Mouse (Mus musculus) kidney, embryonic 14.5 days (tissue): Measurements from ENCODE around the gene Lca5l. TPM values are rescaled to one million over a fixed set of nuclear protein-coding genes. Genes with fewer than 3 reads are reported as not detected.
"Not testable (repeated sequence)": the region's sequence is repeated elsewhere in the genome, so short reads cannot be mapped to it uniquely, and the experiment has no call there.

Source experiments
- ATAC-seq: fragments of 200-750 bp; cut with Nextera tagmentation; 2 replicates; pipeline ENCODE4 v1.8.0; 2017; ENCODE audit warnings: moderate number of reproducible peaks, mild to moderate bottlenecking, moderate TSS enrichment, moderate library complexity; ENCODE audit not compliant: low FRiP score, low TSS enrichment
- H3K27ac ChIP-seq: fragments of 300-500 bp; sonication (generic); 2 replicates; pipeline ENCODE4 v1.5.1; 2014; ENCODE audit warnings: low read depth, mild to moderate bottlenecking, low read length, moderate library complexity, mixed read lengths
- H3K27me3 ChIP-seq: fragments of 300-500 bp; sonication (generic); 2 replicates; pipeline ENCODE4 v1.6.1; 2014; ENCODE audit warnings: mild to moderate bottlenecking, low read length; ENCODE audit not compliant: control insufficient read depth, insufficient read depth
- H3K36me3 ChIP-seq: fragments of 300-500 bp; sonication (generic); 2 replicates; pipeline ENCODE4 v1.6.1; 2014; ENCODE audit warnings: low read length, mixed read lengths; ENCODE audit not compliant: control insufficient read depth, insufficient read depth
- H3K4me1 ChIP-seq: fragments of 300-500 bp; sonication (generic); 2 replicates; pipeline ENCODE4 v1.6.1; 2014; ENCODE audit warnings: low read length, mixed read lengths; ENCODE audit not compliant: control insufficient read depth, insufficient read depth
- H3K4me2 ChIP-seq: fragments of 300-500 bp; sonication (generic); replicated peaks from 2 replicates; pipeline ENCODE4 v1.6.1; 2014; ENCODE audit warnings: low read depth, mild to moderate bottlenecking, low read length
- H3K4me3 ChIP-seq: fragments of 300-500 bp; sonication (generic); 2 replicates; pipeline ENCODE4 v1.5.1; 2014; ENCODE audit warnings: mild to moderate bottlenecking, low read length
- H3K9ac ChIP-seq: fragments of 300-500 bp; sonication (generic); 2 replicates; pipeline ENCODE4 v1.6.1; 2014; ENCODE audit warnings: low read depth, mild to moderate bottlenecking, low read length, moderate library complexity
- H3K9me3 ChIP-seq: fragments of 300-500 bp; sonication (generic); 2 replicates; pipeline ENCODE4 v1.6.1; 2016; ENCODE audit warnings: low read length; ENCODE audit not compliant: control insufficient read depth
- WGBS: fragments of 180-500 bp; shearing (Covaris S2); extraction: QIAGEN DNeasy Blood & Tissue Kit; methylation state at CpG from one replicate; pipeline ENCODE4 v1.1.7; 2014; 5-methylcytosine and 5-hydroxymethylcytosine counted together
- polyA plus RNA-seq: library from polyadenylated mRNA; unstranded; fragments of >200 nt; fragmentation: Nextera tagmentation; extraction: Ambion mirVana; gene quantifications from 2 replicates; pipeline ENCODE4 v1.2.1, GENCODE M21; 2014

The Lca5l gene
- polyA plus RNA-seq, 1 experiment from 2014 or later: 1.5 TPM

DNA sequence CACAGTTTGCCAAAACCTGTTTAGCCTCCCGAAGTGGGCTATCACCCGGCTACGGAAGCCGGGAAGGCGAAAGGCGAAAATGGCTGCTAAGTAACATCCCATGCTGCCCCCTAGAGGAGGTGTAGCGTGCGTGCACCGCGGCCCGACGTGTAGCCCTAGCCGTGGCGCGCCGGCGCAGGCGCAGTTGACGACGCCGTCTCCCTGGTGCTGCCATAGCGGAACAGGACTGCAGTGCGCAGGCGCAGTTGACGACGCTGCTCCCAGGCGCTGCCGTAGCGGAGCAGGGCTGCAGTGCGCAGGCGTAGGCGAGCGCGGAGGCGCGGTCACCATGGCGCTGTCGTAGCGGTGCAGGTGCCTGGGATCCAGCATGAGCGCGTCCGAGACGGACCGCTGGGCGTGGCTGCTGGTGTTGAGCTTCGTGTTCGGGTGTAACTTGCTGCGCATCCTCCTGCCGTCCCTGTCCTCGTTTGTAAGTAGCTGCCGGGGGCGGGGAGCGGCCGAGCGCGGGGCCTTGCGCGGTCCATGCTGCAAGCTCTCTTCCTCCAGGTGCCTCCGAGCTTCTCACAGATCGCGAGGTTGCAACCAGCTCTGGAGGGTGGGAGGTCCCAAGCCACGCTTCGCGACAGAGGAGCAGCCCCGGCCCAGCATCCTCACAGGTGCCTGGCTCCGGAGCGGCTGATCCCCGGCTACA is 46.8 kb downstream of the Lca5l start, which contains the start of gene Wrb:
Wrb (plus strand) TSS at position 298 of the 691 bp plus-strand sequence.
- peak; percentile 97 for ATAC-seq
- Histone ChIP-seq H3K4me1 (peaks cover 11% of the 10 kb centered on the region; the same call in 1 of the 2 replicates), H3K9ac (peak within 1 kb of the TSS; percentile 73), H3K27ac (no peak within 1 kb of the TSS), H3K9me3 (peaks cover 4% of the 10 kb centered on the region; the same call in 1 of the 2 replicates), H3K27me3 (no peaks in the 10 kb centered on the region), H3K4me2 (peak within 1 kb of the TSS; percentile 58), H3K36me3 (no peaks in the 10 kb centered on the region), H3K4me3 (peak within 1 kb of the TSS; percentile 85)
- WGBS: under 1% methylated on average over 68 of the region's 68 CpGs

DNA sequence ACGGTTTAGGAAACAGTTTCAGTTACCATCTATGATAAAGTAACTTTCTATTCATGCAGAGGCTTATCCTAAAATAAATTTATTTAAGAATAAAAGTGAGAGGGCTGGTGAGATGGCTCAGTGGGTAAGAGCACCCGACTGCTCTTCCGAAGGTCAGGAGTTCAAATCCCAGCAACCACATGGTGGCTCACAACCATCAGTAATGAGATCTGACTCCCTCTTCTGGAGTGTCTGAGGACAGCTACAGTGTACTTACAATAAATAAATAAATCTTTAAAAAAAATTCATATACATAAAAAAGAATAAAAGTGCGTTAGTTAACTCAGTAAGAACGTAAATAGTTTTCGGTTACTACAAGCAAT is 47.3 kb downstream of the Lca5l start:
- H3K27ac ChIP-seq, H3K36me3 ChIP-seq, H3K9me3 ChIP-seq, H3K9ac ChIP-seq, H3K27me3 ChIP-seq, H3K4me2 ChIP-seq: not testable (repeated sequence)
- Histone ChIP-seq H3K4me3 (peak overlapping the region; percentile 85; the same call in 1 of the 2 replicates), H3K4me1 (peaks cover 11% of the 10 kb centered on the region; the same call in 1 of the 2 replicates)
- ATAC-seq: peak; percentile 5; the same call in 1 of the 2 replicates
- WGBS: 26% methylated on average over 6 of the region's 6 CpGs

DNA sequence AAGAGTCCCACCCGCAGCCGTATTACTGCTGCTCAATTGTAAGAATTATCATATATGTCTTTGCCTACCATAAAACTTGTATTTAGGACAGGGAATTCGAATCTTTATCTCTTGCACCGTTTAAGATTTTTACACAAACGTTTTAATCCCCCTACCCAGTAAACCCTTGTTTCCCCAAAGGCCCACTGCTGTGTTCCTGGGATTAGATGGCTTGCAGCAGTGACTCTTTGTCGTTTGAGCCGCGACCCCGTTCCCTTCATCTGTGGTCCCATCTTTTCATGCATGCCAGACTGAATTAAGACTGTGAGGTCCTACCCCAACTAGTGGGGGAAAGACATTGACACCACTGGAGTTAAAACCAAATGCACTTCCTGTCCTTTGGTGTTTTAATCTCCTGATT is 63.6 kb downstream of the Lca5l start:
- Histone ChIP-seq H3K27ac (peak overlapping the region; percentile 91), H3K9ac (peak overlapping the region; percentile 78), H3K4me1 (peaks cover 16% of the 10 kb centered on the region), H3K4me2 (peak overlapping the region; percentile 77), H3K27me3 (no peaks in the 10 kb centered on the region), H3K4me3 (peak overlapping the region; percentile 98), H3K9me3 (no peaks in the 10 kb centered on the region), H3K36me3 (peaks cover 32% of the 10 kb centered on the region)
- ATAC-seq: no peak
- WGBS: 6% methylated on average over 9 of the region's 9 CpGs

DNA sequence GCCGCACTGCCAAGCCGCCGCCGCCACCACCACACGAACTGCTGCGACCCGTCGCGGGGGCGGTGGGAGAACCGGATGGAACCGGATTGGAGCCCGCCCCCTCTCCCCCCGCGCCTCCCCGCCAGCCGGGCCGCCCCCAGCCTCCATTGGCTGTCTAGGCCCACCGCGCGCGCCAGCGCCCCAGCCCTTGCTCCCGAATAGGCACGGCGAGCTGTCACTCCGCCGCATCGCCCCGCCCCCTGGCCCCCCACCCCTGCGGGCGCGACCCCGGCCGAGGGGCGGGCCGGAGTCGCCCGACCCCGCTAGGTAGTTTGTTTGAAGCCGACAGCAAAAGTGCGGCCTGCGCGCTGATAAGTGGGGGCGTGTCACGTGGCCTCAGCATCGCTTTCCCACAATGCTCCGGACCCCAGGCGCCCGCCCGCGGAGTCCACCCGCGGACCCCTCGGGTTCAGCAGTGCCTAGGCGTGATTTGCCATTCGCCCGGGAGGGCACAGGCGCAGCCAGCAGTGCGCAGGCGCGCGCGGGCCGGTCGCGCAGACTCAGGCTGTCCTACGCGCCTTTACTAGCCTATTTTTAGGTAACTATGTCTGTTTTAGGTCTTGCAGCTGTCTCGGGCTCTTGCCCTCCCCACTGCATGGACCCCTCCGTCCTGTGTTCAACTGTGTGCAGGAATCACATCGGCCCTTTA is 64.3 kb downstream of the Lca5l start, which contains the start of gene Hmgn1:
Hmgn1 (minus strand) TSS at position 73 of the 688 bp plus-strand sequence.
- 0% methylated on average over 45 of the region's 72 CpGs for WGBS
- peak; percentile 98 for ATAC-seq

DNA sequence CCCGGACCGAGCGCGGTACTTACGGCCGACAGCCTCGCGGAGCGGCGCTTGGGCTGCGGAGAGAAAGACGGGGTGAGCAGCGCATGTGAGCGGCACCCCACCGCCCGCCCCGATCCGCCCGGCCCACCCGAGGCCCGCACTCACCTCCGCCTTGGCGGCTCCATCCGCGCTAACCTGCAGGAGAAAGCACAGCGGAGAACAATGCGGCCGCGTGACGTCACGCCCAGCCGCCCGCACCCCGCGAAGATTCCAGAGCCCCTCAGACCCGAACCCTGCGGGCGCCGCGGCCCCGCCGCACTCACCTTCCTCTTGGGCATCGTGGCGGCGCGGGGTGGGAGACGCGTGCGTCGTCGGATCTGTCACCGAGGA is 64.8 kb downstream of the Lca5l start:
- H3K4me1 ChIP-seq: peaks cover 16% of the 10 kb centered on the region
- WGBS: 0% methylated on average over 43 of the region's 52 CpGs

More for the DNA sequence above, 64.3 kb downstream of the Lca5l start, which contains the start of gene Hmgn1:
- Histone ChIP-seq H3K27me3 (no peaks in the 10 kb centered on the region), H3K4me2 (peak within 1 kb of the TSS; percentile 80), H3K9ac (peak within 1 kb of the TSS; percentile 97), H3K36me3 (peaks cover 39% of the 10 kb centered on the region), H3K4me1 (peaks cover 16% of the 10 kb centered on the region), H3K9me3 (no peaks in the 10 kb centered on the region), H3K4me3 (peak within 1 kb of the TSS; percentile 98), H3K27ac (peak within 1 kb of the TSS; percentile 92)

DNA sequence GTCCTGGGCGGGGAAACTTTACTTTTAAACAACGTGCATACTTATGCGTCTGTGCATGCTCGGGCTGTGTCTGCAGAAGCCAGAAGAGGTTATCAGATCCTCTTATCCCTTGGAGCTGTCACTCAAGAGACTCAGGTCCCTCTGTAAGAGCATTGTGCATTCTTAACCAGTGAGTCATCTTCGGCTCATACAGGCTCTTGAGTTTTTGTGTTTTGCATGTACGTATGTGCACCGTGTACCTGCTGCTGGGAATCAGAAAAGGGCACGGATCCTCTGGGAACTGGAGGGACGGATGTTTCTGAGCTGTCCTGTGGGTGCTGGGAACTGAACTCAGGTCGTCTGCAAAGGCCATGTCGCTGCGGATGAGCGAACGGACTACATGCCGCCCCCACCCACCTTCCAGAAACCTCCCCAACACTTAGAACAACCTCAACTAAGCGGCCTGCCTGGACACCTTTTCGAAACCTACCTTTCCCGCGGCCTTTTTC is 65.3 kb downstream of the Lca5l start:
- peak overlapping the region; percentile 98 for H3K4me3 ChIP-seq
- peak overlapping the region; percentile 80 for H3K4me2 ChIP-seq
- no peak for ATAC-seq
- 4% methylated on average over 19 of the region's 19 CpGs for WGBS
- peaks cover 16% of the 10 kb centered on the region for H3K4me1 ChIP-seq
- H3K27ac ChIP-seq: peak overlapping the region; percentile 92
- H3K9ac ChIP-seq: peak overlapping the region; percentile 97
- H3K27me3 ChIP-seq: no peaks in the 10 kb centered on the region
- peaks cover 45% of the 10 kb centered on the region for H3K36me3 ChIP-seq
- no peaks in the 10 kb centered on the region for H3K9me3 ChIP-seq

More for the DNA sequence above, 64.8 kb downstream of the Lca5l start:
- H3K4me2 ChIP-seq: peak overlapping the region; percentile 80
- H3K9ac ChIP-seq: peak overlapping the region; percentile 97
- peak; percentile 75; the same call in 1 of the 2 replicates for ATAC-seq
- H3K4me3 ChIP-seq: peak overlapping the region; percentile 98
- peak overlapping the region; percentile 92 for H3K27ac ChIP-seq
- H3K27me3 ChIP-seq: no peaks in the 10 kb centered on the region
- peaks cover 44% of the 10 kb centered on the region for H3K36me3 ChIP-seq
- no peaks in the 10 kb centered on the region for H3K9me3 ChIP-seq

DNA sequence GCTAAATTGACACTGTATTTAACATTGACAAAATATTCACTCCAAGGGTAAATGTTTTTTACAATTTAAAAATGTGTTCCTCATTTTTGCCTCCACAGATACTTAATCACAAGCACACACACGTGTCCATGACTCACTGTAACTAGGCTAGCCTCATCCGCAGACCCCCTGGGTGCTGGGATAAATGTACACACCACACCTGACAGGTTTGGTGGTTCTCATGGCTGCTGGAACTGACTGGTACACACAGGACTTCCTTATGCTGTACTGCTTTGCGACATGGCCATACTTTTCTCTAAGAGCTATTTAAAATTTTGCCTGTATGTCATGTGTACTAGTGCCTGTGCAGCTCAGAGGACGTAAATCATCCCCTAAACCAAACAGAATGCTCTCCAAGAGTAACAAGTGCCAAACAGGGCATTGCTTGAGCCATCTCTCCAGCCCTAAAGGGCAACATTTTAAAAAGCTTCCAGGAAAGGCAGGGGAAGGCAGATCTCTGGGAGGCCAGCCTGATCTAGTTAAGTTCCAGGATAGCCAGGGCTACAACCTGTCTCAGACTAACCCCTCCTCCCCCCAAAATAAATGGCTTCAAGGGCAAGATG is 71.9 kb downstream of the Lca5l start:
- no peaks in the 10 kb centered on the region for H3K9me3 ChIP-seq
- no peak for ATAC-seq
- H3K27ac ChIP-seq: no peak overlapping the region
- peaks cover 41% of the 10 kb centered on the region for H3K36me3 ChIP-seq
- no peak overlapping the region for H3K9ac ChIP-seq
- no peaks in the 10 kb centered on the region for H3K27me3 ChIP-seq
- 74% methylated on average over 4 of the region's 4 CpGs for WGBS
- no peak overlapping the region for H3K4me3 ChIP-seq
- 0 out of 2 replicates have a peak, but pooled peaks cover under 1% of the 10 kb centered on the region for H3K4me1 ChIP-seq
- no peak overlapping the region for H3K4me2 ChIP-seq

DNA sequence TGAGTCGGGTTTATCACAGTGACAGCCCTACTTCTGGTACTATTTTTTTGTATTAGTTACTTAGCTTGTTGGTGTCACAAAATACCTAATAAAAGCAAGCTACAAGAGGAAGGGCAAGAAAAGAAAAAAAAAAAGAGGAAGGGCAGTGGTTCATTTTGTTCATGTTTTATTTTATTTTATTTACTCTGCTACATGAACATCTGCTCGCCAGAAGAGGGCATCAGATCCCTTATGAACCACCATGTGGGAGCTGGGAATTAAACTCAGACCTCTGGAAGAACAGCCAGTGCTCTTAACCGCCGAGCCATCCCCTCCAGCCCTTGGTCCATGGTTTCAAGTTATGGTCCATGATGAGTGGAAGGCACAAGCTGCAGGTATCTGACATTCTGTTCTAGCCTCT is 77.3 kb downstream of the Lca5l start:
- WGBS: 61% methylated on average over 4 of the region's 4 CpGs
- ATAC-seq: no peak
- Histone ChIP-seq H3K36me3 (no peaks in the 10 kb centered on the region), H3K4me2 (no peak overlapping the region), H3K4me1 (no peaks in the 10 kb centered on the region), H3K4me3 (no peak overlapping the region), H3K27ac (no peak overlapping the region), H3K27me3 (no peaks in the 10 kb centered on the region), H3K9me3 (no peaks in the 10 kb centered on the region), H3K9ac (no peak overlapping the region)
